Mouse (Mus musculus): Measurements from ENCODE around the gene Tmem178b.

GRCm38 (mm10) chr6:40123070-40123690, 250.1 kb downstream of the Tmem178b start:
- TF ChIP-seq CTCF (IDR thresholded peaks at IDR 0.05; ENCODE audit: insufficient read depth, low read depth, low read length) (no peak), POLR2A (IDR thresholded peaks at IDR 0.05; ENCODE audit: insufficient read depth, low read depth, low read length) (no peak)

All from olfactory bulb, adult 2 months (tissue).